Mouse (Mus musculus): ENCODE measurements around the gene Crybg3. TPM values are rescaled to one million over a fixed set of nuclear protein-coding genes. Genes with fewer than 3 reads are reported as not detected.

The Crybg3 gene
- polyA plus RNA-seq, 1 experiment from 2014 or later: 12.3 TPM

DNA sequence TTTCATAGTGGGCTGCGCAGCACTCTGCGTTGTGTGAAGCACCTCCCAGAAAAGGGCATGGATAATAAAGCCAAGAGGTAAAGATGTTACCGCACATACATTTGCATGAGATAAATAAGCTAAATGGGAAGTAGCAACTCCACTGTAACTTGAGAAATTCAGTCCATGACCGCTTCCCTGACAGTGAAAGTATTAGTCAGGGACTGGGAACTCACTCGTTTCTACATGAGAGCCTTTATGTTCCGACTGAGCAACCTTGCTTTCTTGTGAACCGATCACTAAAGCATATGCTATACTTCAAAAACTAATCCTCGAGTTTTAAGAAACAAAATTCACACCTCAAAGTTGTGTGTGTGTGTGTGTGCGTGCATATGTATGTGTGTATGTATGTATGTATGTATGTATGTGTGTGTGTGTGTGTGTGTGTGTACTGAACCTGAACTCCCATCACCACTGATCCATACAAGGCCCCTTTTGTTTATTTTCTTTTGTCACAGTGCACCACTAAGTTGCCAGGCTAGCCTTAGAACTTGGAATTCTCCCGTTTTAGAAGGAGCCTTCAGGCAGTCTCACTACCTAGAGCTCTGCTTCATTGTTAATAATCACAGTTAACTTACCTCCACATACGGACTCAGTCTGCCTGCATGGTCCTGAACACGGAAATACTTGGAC is 47.2 kb downstream of the Crybg3 start:
- Histone ChIP-seq H3K4me1 (peaks cover 15% of the 10 kb centered on the region), H3K9ac (no peak overlapping the region), H3K4me2 (no peak overlapping the region), H3K36me3 (peaks cover 78% of the 10 kb centered on the region), H3K27ac (replicated peaks) (no peak overlapping the region), H3K27me3 (replicated peaks) (no peaks in the 10 kb centered on the region), H3K9me3 (no peaks in the 10 kb centered on the region), H3K4me3 (no peak overlapping the region)
- WGBS: 79% methylated on average over 12 of the region's 12 CpGs
- ATAC-seq (ENCODE audit: extremely low read depth, insufficient number of reproducible peaks, low FRiP score, low TSS enrichment): no peak

DNA sequence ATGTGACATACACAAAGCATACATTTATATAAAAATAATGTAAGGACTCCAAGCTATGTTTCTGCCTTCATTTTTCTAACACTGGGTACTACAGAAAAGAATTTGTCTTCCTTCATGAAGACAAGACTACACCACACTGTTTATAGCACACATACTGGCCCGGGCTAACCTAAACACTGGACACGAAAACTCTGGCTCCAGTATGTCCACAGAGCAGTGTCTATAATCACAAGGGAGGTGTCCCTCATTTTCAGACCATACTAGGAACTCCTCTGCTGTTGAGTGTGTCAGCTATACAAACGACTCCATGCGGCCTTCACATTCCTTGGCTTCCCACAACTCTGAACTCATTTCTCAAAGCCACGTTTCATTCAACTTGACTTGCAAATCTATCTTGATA is 49.3 kb downstream of the Crybg3 start:
- no peak overlapping the region for H3K4me2 ChIP-seq
- H3K27me3 ChIP-seq (replicated peaks): no peaks in the 10 kb centered on the region
- no peak overlapping the region for H3K9ac ChIP-seq
- no peaks in the 10 kb centered on the region for H3K9me3 ChIP-seq
- WGBS: 72% methylated on average over 5 of the region's 5 CpGs
- no peak for ATAC-seq (ENCODE audit: extremely low read depth, insufficient number of reproducible peaks, low FRiP score, low TSS enrichment)
- no peak overlapping the region for H3K4me3 ChIP-seq
- no peak overlapping the region for H3K27ac ChIP-seq (replicated peaks)
- peaks cover 56% of the 10 kb centered on the region for H3K36me3 ChIP-seq
- peaks cover 31% of the 10 kb centered on the region for H3K4me1 ChIP-seq

DNA sequence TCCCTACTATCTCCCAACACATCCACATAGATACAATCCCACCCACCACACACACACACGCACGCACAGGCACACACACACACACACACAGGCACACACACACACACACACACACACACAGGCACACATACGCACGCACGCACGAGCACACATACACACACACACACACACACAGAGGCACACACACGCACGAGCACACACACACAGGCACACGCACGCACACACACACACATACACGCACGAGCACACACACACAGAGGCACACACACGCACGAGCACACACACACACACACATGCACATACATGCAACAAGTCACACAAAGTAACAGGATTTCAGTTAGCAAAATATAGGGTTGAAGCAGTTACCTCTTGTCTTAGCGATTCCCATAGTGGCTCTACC is 51.1 kb downstream of the Crybg3 start:
- no peak; the same call in 1 of the 2 replicates for ATAC-seq (ENCODE audit: extremely low read depth, insufficient number of reproducible peaks, low FRiP score, low TSS enrichment)
- Histone ChIP-seq H3K4me1 (peaks cover 31% of the 10 kb centered on the region), H3K27ac (replicated peaks) (peak overlapping the region; percentile 25; the same call in 1 of the 2 replicates)

DNA sequence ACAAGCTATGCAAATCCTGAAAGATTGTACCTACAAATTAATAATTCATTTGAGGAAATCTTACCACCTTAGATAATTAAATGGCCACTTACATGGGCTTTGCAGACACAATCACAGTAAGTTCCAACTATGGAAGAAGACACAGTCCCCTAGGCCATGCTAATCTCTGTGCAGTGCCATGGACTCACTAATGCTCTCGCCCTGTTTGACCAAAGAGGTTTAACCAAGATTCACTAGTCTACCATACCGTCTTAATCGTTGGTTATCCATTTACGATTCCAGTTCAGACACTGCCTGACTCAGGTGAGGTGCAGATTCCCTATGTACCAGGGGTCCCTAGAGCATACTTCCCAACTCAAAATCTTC is 52.2 kb downstream of the Crybg3 start:
- Histone ChIP-seq H3K9ac (no peak overlapping the region), H3K9me3 (no peaks in the 10 kb centered on the region), H3K4me3 (no peak overlapping the region), H3K27ac (replicated peaks) (peak overlapping the region; percentile 73), H3K27me3 (replicated peaks) (no peaks in the 10 kb centered on the region), H3K36me3 (peaks cover 33% of the 10 kb centered on the region), H3K4me1 (peaks cover 34% of the 10 kb centered on the region), H3K4me2 (no peak overlapping the region)
- ATAC-seq (ENCODE audit: extremely low read depth, insufficient number of reproducible peaks, low FRiP score, low TSS enrichment): no peak
- WGBS: 77% methylated on average over 4 of the region's 4 CpGs

More for the DNA sequence above, 51.1 kb downstream of the Crybg3 start:
- Histone ChIP-seq H3K27me3 (replicated peaks) (no peaks in the 10 kb centered on the region), H3K4me2 (no peak overlapping the region), H3K9me3 (no peaks in the 10 kb centered on the region), H3K4me3 (no peak overlapping the region), H3K9ac (no peak overlapping the region), H3K36me3 (peaks cover 38% of the 10 kb centered on the region)
- 77% methylated on average over 15 of the region's 15 CpGs for WGBS

DNA sequence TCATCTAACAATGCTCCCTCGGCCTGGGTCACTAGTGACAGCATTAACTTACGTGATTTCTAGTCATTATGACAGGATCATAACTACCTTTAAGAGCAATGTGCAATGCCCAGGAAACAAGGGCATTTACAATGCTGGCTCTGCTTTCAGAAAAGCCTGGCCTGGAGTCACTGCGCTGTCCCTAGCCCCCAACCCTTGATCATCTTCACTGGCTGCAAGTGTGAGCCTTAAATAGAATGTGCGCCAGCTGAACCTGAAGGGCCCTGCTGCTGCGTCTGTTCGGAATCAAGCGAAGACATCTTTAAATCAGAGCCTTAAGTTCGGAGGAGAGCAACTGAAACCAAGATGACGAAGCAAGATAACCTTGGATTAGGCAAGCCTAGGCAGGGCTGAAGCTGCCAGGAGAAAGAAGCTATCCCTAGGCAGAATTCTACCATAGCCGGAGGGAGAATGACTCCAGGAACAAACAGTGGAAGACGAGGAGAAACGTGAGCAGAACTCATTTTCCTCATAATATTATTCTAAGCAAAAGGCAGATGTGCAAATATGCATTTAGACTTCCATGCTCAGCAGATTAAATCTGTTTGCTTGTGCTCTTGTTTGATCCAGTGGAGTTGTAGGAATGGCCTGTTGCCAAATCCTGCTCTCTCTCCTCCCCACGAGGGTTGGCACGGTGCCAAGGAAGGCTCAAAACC is 52.7 kb downstream of the Crybg3 start:
- 45% methylated on average over 14 of the region's 14 CpGs for WGBS
- Histone ChIP-seq H3K9ac (0 out of 2 replicates have a peak overlapping the region, but pooled peaks have one; percentile 0), H3K36me3 (peaks cover 32% of the 10 kb centered on the region), H3K27me3 (replicated peaks) (no peaks in the 10 kb centered on the region), H3K4me3 (no peak overlapping the region), H3K4me1 (peaks cover 30% of the 10 kb centered on the region), H3K9me3 (no peaks in the 10 kb centered on the region), H3K27ac (replicated peaks) (peak overlapping the region; percentile 67), H3K4me2 (peak overlapping the region; percentile 40)
- no peak for ATAC-seq (ENCODE audit: extremely low read depth, insufficient number of reproducible peaks, low FRiP score, low TSS enrichment)

DNA sequence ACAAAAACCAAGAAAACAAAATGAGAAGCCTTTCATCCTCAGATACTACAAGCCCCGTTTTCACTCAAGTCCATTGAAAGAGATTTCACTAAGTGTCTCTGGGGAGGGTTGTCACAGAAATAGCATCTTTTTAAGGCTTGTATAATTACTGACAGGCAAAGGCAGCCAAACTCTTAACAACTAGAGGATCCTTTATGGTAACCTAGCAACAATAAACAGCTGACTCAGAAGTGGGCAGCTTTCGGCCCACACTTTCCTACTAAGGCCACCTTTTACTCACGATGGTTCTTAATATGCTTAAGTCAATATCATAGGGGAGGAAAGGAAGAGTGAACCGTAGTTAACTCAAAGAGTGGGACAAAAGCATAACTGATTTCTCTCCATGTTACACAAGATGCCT is 53.3 kb downstream of the Crybg3 start:
- Histone ChIP-seq H3K27me3 (replicated peaks) (no peaks in the 10 kb centered on the region), H3K27ac (replicated peaks) (peak overlapping the region; percentile 67), H3K4me1 (peaks cover 25% of the 10 kb centered on the region), H3K4me2 (no peak overlapping the region), H3K4me3 (no peak overlapping the region), H3K36me3 (peaks cover 32% of the 10 kb centered on the region), H3K9ac (0 out of 2 replicates have a peak overlapping the region, but pooled peaks have one; percentile 0), H3K9me3 (no peaks in the 10 kb centered on the region)
- ATAC-seq (ENCODE audit: extremely low read depth, insufficient number of reproducible peaks, low FRiP score, low TSS enrichment): no peak
- WGBS: 48% methylated on average over 4 of the region's 4 CpGs

GRCm38 (mm10) chr16:59545360-59545759 is 55.4 kb downstream of the Crybg3 start:
- ATAC-seq (ENCODE audit: extremely low read depth, insufficient number of reproducible peaks, low FRiP score, low TSS enrichment): no peak
- no peak overlapping the region for H3K27ac ChIP-seq (replicated peaks)
- peaks cover 32% of the 10 kb centered on the region for H3K36me3 ChIP-seq
- no peak overlapping the region for H3K9ac ChIP-seq
- no peaks in the 10 kb centered on the region for H3K9me3 ChIP-seq
- WGBS: 79% methylated on average over 2 of the region's 2 CpGs
- no peak overlapping the region for H3K4me3 ChIP-seq
- no peaks in the 10 kb centered on the region for H3K27me3 ChIP-seq (replicated peaks)
- H3K4me1 ChIP-seq: peaks cover 25% of the 10 kb centered on the region
- no peak overlapping the region for H3K4me2 ChIP-seq

GRCm38 (mm10) chr16:59541382-59541781 is 59.4 kb downstream of the Crybg3 start:
- no peak for ATAC-seq (ENCODE audit: extremely low read depth, insufficient number of reproducible peaks, low FRiP score, low TSS enrichment)
- Histone ChIP-seq H3K27me3 (replicated peaks) (no peaks in the 10 kb centered on the region), H3K9ac (no peak overlapping the region), H3K4me2 (no peak overlapping the region), H3K4me3 (no peak overlapping the region), H3K4me1 (peaks cover 4% of the 10 kb centered on the region; the same call in 1 of the 2 replicates), H3K9me3 (no peaks in the 10 kb centered on the region), H3K27ac (replicated peaks) (no peak overlapping the region), H3K36me3 (peaks cover 57% of the 10 kb centered on the region)
- 73% methylated on average over 4 of the region's 4 CpGs for WGBS

GRCm38 (mm10) chr16:59540944-59541343 is 59.8 kb downstream of the Crybg3 start:
- H3K9ac ChIP-seq: no peak overlapping the region
- 84% methylated on average over 3 of the region's 3 CpGs for WGBS
- H3K4me2 ChIP-seq: no peak overlapping the region
- H3K27me3 ChIP-seq (replicated peaks): no peaks in the 10 kb centered on the region
- no peaks in the 10 kb centered on the region for H3K9me3 ChIP-seq
- H3K36me3 ChIP-seq: peaks cover 62% of the 10 kb centered on the region
- no peak overlapping the region for H3K4me3 ChIP-seq
- no peak overlapping the region for H3K27ac ChIP-seq (replicated peaks)
- no peak for ATAC-seq (ENCODE audit: extremely low read depth, insufficient number of reproducible peaks, low FRiP score, low TSS enrichment)
- peaks cover 4% of the 10 kb centered on the region; the same call in 1 of the 2 replicates for H3K4me1 ChIP-seq

GRCm38 (mm10) chr16:59535673-59536072 is 65.1 kb downstream of the Crybg3 start:
- Histone ChIP-seq H3K4me2 (no peak overlapping the region), H3K9ac (no peak overlapping the region), H3K4me1 (peaks cover 7% of the 10 kb centered on the region), H3K27ac (replicated peaks) (no peak overlapping the region), H3K36me3 (peaks cover 68% of the 10 kb centered on the region), H3K9me3 (no peaks in the 10 kb centered on the region), H3K27me3 (replicated peaks) (no peaks in the 10 kb centered on the region), H3K4me3 (no peak overlapping the region)
- ATAC-seq (ENCODE audit: extremely low read depth, insufficient number of reproducible peaks, low FRiP score, low TSS enrichment): no peak
- WGBS: 56% methylated on average over 5 of the region's 5 CpGs

DNA sequence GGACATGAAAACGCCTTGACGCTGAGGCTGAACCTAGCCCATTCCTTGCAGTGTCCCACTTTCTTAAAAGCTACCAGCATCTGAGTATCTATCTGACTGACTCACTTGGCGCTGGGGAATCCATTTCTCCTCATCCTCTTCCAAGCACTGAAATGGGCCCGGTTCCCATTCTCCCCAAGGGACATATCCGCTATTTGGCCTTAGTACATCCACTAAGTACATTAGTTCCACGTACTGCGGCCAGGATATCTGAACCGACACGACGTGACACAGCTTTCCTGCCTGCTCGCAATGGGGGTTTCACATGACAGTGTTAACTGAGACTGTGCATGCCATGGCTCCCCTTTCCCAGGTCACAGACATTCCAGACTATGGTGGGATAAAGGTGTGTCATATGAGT is 66.4 kb downstream of the Crybg3 start:
- Histone ChIP-seq H3K27me3 (replicated peaks) (no peaks in the 10 kb centered on the region), H3K9me3 (no peaks in the 10 kb centered on the region), H3K36me3 (peaks cover 74% of the 10 kb centered on the region), H3K27ac (replicated peaks) (no peak overlapping the region), H3K4me3 (no peak overlapping the region), H3K9ac (no peak overlapping the region), H3K4me2 (no peak overlapping the region), H3K4me1 (peaks cover 7% of the 10 kb centered on the region)
- ATAC-seq (ENCODE audit: extremely low read depth, insufficient number of reproducible peaks, low FRiP score, low TSS enrichment): no peak
- 85% methylated on average over 11 of the region's 11 CpGs for WGBS

- H3K9ac ChIP-seq: no peak overlapping the region
- 23% methylated on average over 3 of the region's 3 CpGs for WGBS
- no peaks in the 10 kb centered on the region for H3K9me3 ChIP-seq
- no peak for ATAC-seq (ENCODE audit: extremely low read depth, insufficient number of reproducible peaks, low FRiP score, low TSS enrichment)
- peaks cover 7% of the 10 kb centered on the region for H3K4me1 ChIP-seq
- no peak overlapping the region for H3K27ac ChIP-seq (replicated peaks)
- H3K4me2 ChIP-seq: no peak overlapping the region
- H3K36me3 ChIP-seq: peaks cover 78% of the 10 kb centered on the region
- no peak overlapping the region for H3K4me3 ChIP-seq
- H3K27me3 ChIP-seq (replicated peaks): no peaks in the 10 kb centered on the region
Measured at GRCm38 (mm10) chr16:59532561-59532960, 68.2 kb downstream of the Crybg3 start.
